Mouse (Mus musculus): ENCODE measurements around the gene Aff3. TPM values are rescaled to one million over a fixed set of nuclear protein-coding genes. Genes with fewer than 3 reads are reported as not detected.
A peak's percentile ranks its signal among the peaks of the same experiment; 100 is the strongest.

Aff3 gene
- total RNA-seq, 4 experiments from 2014 or later = 1.4 to 2.4 (median 1.7) TPM

GRCm38 (mm10) chr1:38545282-38545945 is 119.3 kb downstream of the Aff3 start:
- DNase-seq (ENCODE audit: low spot score) = no peak

GRCm38 (mm10) chr1:38544501-38544900 is 120.3 kb downstream of the Aff3 start:
- DNase-seq (ENCODE audit: low spot score) = no peak

GRCm38 (mm10) chr1:38541536-38541935 is 123.2 kb downstream of the Aff3 start:
- no peak for DNase-seq (ENCODE audit: low spot score)

GRCm38 (mm10) chr1:38536929-38537540 is 127.7 kb downstream of the Aff3 start:
- no peak for DNase-seq (ENCODE audit: low spot score)

GRCm38 (mm10) chr1:38532581-38532980 is 132.2 kb downstream of the Aff3 start:
- DNase-seq (ENCODE audit: low spot score) = no peak

- DNase-seq (ENCODE audit: low spot score) = no peak
These were observed 136.1 kb downstream of the Aff3 start for GRCm38 (mm10) chr1:38528607-38529006.

- DNase-seq (ENCODE audit: low spot score) = no peak
These were observed 138.2 kb downstream of the Aff3 start for GRCm38 (mm10) chr1:38526568-38526967.

- DNase-seq (ENCODE audit: low spot score) = no peak
These were observed 143.1 kb downstream of the Aff3 start for GRCm38 (mm10) chr1:38521651-38522050.

- DNase-seq (ENCODE audit: low spot score) = no peak
These were observed 148.5 kb downstream of the Aff3 start for GRCm38 (mm10) chr1:38516225-38516624.

- no peak for DNase-seq (ENCODE audit: low spot score)
These were observed 150.1 kb downstream of the Aff3 start for GRCm38 (mm10) chr1:38514634-38515011.

GRCm38 (mm10) chr1:38513970-38514633 is 150.7 kb downstream of the Aff3 start:
- DNase-seq (ENCODE audit: low spot score) = no peak

GRCm38 (mm10) chr1:38512258-38513081 is 152.3 kb downstream of the Aff3 start:
- peak; percentile 8 for DNase-seq (ENCODE audit: low spot score)

- no peak for DNase-seq (ENCODE audit: low spot score)
These were observed 153.7 kb downstream of the Aff3 start for GRCm38 (mm10) chr1:38511076-38511475.

- DNase-seq (ENCODE audit: low spot score) = no peak
These were observed 155.5 kb downstream of the Aff3 start for GRCm38 (mm10) chr1:38509301-38509700.

GRCm38 (mm10) chr1:38507636-38508179 is 157.0 kb downstream of the Aff3 start:
- no peak for DNase-seq (ENCODE audit: low spot score)

- DNase-seq (ENCODE audit: low spot score) = no peak
These were observed 158.4 kb downstream of the Aff3 start for GRCm38 (mm10) chr1:38506396-38506795.

GRCm38 (mm10) chr1:38503431-38504089 is 161.2 kb downstream of the Aff3 start:
- DNase-seq (ENCODE audit: low spot score) = no peak

- DNase-seq (ENCODE audit: low spot score) = no peak
These were observed 162.0 kb downstream of the Aff3 start for GRCm38 (mm10) chr1:38502797-38503196.

GRCm38 (mm10) chr1:38501231-38501630 is 163.5 kb downstream of the Aff3 start:
- DNase-seq (ENCODE audit: low spot score) = no peak

GRCm38 (mm10) chr1:38499500-38499899 is 165.3 kb downstream of the Aff3 start:
- DNase-seq (ENCODE audit: low spot score) = no peak

GRCm38 (mm10) chr1:38497576-38497975 is 167.2 kb downstream of the Aff3 start:
- no peak for DNase-seq (ENCODE audit: low spot score)

Measured in heart, adult 8-10 months (tissue).